Mouse (Mus musculus): ENCODE measurements around the gene Lrrfip1. TPM values are rescaled to one million over a fixed set of nuclear protein-coding genes. Genes with fewer than 3 reads are reported as not detected.

Gene Lrrfip1
- polyA plus RNA-seq, 1 experiment from 2014 or later, result 69.2 TPM

GRCm38 (mm10) chr1:91026945-91027344 is 28.4 kb downstream of the Lrrfip1 start:
- 83% methylated on average over 2 of the region's 2 CpGs for WGBS
- ATAC-seq, result no peak
- no peak overlapping the region for H3K9ac ChIP-seq (ENCODE audit: low read depth, low read length)
- H3K9me3 ChIP-seq (ENCODE audit: control insufficient read depth, low read length), result no peaks in the 10 kb centered on the region
- H3K27ac ChIP-seq (ENCODE audit: low read length), result no peak overlapping the region
- H3K4me2 ChIP-seq (ENCODE audit: low read depth, low read length), result no peak overlapping the region
- no peaks in the 10 kb centered on the region for H3K36me3 ChIP-seq (ENCODE audit: control insufficient read depth, insufficient read depth, low read length)
- H3K4me3 ChIP-seq (ENCODE audit: low read length), result no peak overlapping the region
- H3K27me3 ChIP-seq (replicated peaks; ENCODE audit: control insufficient read depth, insufficient read depth, low read length), result no peaks in the 10 kb centered on the region
- H3K4me1 ChIP-seq (ENCODE audit: control insufficient read depth, insufficient read depth, low read length), result peaks cover 21% of the 10 kb centered on the region; the same call in 1 of the 2 replicates

- no peak overlapping the region for H3K4me2 ChIP-seq (ENCODE audit: low read depth, low read length)
- no peaks in the 10 kb centered on the region for H3K36me3 ChIP-seq (ENCODE audit: control insufficient read depth, insufficient read depth, low read length)
- no peak for ATAC-seq
- H3K27ac ChIP-seq (ENCODE audit: low read length), result no peak overlapping the region
- H3K27me3 ChIP-seq (replicated peaks; ENCODE audit: control insufficient read depth, insufficient read depth, low read length), result no peaks in the 10 kb centered on the region
- WGBS, result 71% methylated on average over 1 of the region's 1 CpGs
- no peak overlapping the region for H3K9ac ChIP-seq (ENCODE audit: low read depth, low read length)
- no peak overlapping the region for H3K4me3 ChIP-seq (ENCODE audit: low read length)
- no peaks in the 10 kb centered on the region for H3K9me3 ChIP-seq (ENCODE audit: control insufficient read depth, low read length)
- peaks cover 12% of the 10 kb centered on the region for H3K4me1 ChIP-seq (ENCODE audit: control insufficient read depth, insufficient read depth, low read length)
These were observed 31.8 kb downstream of the Lrrfip1 start for GRCm38 (mm10) chr1:91030383-91030782.

- peaks cover 12% of the 10 kb centered on the region for H3K4me1 ChIP-seq (ENCODE audit: control insufficient read depth, insufficient read depth, low read length)
- 76% methylated on average over 4 of the region's 4 CpGs for WGBS
- no peaks in the 10 kb centered on the region for H3K36me3 ChIP-seq (ENCODE audit: control insufficient read depth, insufficient read depth, low read length)
- H3K4me2 ChIP-seq (ENCODE audit: low read depth, low read length), result no peak overlapping the region
- H3K9me3 ChIP-seq (ENCODE audit: control insufficient read depth, low read length), result no peaks in the 10 kb centered on the region
- ATAC-seq, result peak; percentile 37
- H3K27ac ChIP-seq (ENCODE audit: low read length), result no peak overlapping the region
- no peak overlapping the region for H3K4me3 ChIP-seq (ENCODE audit: low read length)
- H3K27me3 ChIP-seq (replicated peaks; ENCODE audit: control insufficient read depth, insufficient read depth, low read length), result no peaks in the 10 kb centered on the region
- H3K9ac ChIP-seq (ENCODE audit: low read depth, low read length), result no peak overlapping the region
These were observed 33.0 kb downstream of the Lrrfip1 start for GRCm38 (mm10) chr1:91031547-91031946.

GRCm38 (mm10) chr1:91032393-91032971 is 33.9 kb downstream of the Lrrfip1 start:
- WGBS, result 25% methylated on average over 11 of the region's 11 CpGs
- Histone ChIP-seq H3K27ac (ENCODE audit: low read length) (no peak overlapping the region), H3K9me3 (ENCODE audit: control insufficient read depth, low read length) (no peaks in the 10 kb centered on the region), H3K4me3 (ENCODE audit: low read length) (no peak overlapping the region), H3K36me3 (ENCODE audit: control insufficient read depth, insufficient read depth, low read length) (no peaks in the 10 kb centered on the region), H3K4me2 (ENCODE audit: low read depth, low read length) (no peak overlapping the region), H3K4me1 (ENCODE audit: control insufficient read depth, insufficient read depth, low read length) (peaks cover 12% of the 10 kb centered on the region), H3K27me3 (replicated peaks; ENCODE audit: control insufficient read depth, insufficient read depth, low read length) (no peaks in the 10 kb centered on the region), H3K9ac (ENCODE audit: low read depth, low read length) (0 out of 2 replicates have a peak overlapping the region, but pooled peaks have one; percentile 17)
- peak; percentile 88 for ATAC-seq

- H3K9me3 ChIP-seq (ENCODE audit: control insufficient read depth, low read length), result no peaks in the 10 kb centered on the region
- 85% methylated on average over 3 of the region's 3 CpGs for WGBS
- H3K9ac ChIP-seq (ENCODE audit: low read depth, low read length), result no peak overlapping the region
- H3K27ac ChIP-seq (ENCODE audit: low read length), result no peak overlapping the region
- peaks cover 12% of the 10 kb centered on the region for H3K4me1 ChIP-seq (ENCODE audit: control insufficient read depth, insufficient read depth, low read length)
- H3K36me3 ChIP-seq (ENCODE audit: control insufficient read depth, insufficient read depth, low read length), result no peaks in the 10 kb centered on the region
- H3K4me3 ChIP-seq (ENCODE audit: low read length), result no peak overlapping the region
- ATAC-seq, result no peak
- H3K27me3 ChIP-seq (replicated peaks; ENCODE audit: control insufficient read depth, insufficient read depth, low read length), result no peaks in the 10 kb centered on the region
- H3K4me2 ChIP-seq (ENCODE audit: low read depth, low read length), result no peak overlapping the region
These were observed 36.0 kb downstream of the Lrrfip1 start for GRCm38 (mm10) chr1:91034547-91034946.

GRCm38 (mm10) chr1:91035266-91035665 is 36.7 kb downstream of the Lrrfip1 start:
- no peak for ATAC-seq
- Histone ChIP-seq H3K27ac (ENCODE audit: low read length) (no peak overlapping the region), H3K4me3 (ENCODE audit: low read length) (no peak overlapping the region), H3K4me2 (ENCODE audit: low read depth, low read length) (no peak overlapping the region), H3K36me3 (ENCODE audit: control insufficient read depth, insufficient read depth, low read length) (no peaks in the 10 kb centered on the region), H3K27me3 (replicated peaks; ENCODE audit: control insufficient read depth, insufficient read depth, low read length) (no peaks in the 10 kb centered on the region), H3K9me3 (ENCODE audit: control insufficient read depth, low read length) (no peaks in the 10 kb centered on the region), H3K9ac (ENCODE audit: low read depth, low read length) (no peak overlapping the region), H3K4me1 (ENCODE audit: control insufficient read depth, insufficient read depth, low read length) (peaks cover 12% of the 10 kb centered on the region)
- WGBS, result 63% methylated on average over 2 of the region's 2 CpGs

GRCm38 (mm10) chr1:91037213-91037612 is 38.7 kb downstream of the Lrrfip1 start:
- WGBS, result 80% methylated on average over 4 of the region's 4 CpGs
- H3K4me3 ChIP-seq (ENCODE audit: low read length), result no peak overlapping the region
- peaks cover 20% of the 10 kb centered on the region for H3K4me1 ChIP-seq (ENCODE audit: control insufficient read depth, insufficient read depth, low read length)
- H3K9ac ChIP-seq (ENCODE audit: low read depth, low read length), result no peak overlapping the region
- no peaks in the 10 kb centered on the region for H3K27me3 ChIP-seq (replicated peaks; ENCODE audit: control insufficient read depth, insufficient read depth, low read length)
- no peak for ATAC-seq
- H3K4me2 ChIP-seq (ENCODE audit: low read depth, low read length), result no peak overlapping the region
- no peak overlapping the region for H3K27ac ChIP-seq (ENCODE audit: low read length)
- no peaks in the 10 kb centered on the region for H3K9me3 ChIP-seq (ENCODE audit: control insufficient read depth, low read length)
- H3K36me3 ChIP-seq (ENCODE audit: control insufficient read depth, insufficient read depth, low read length), result no peaks in the 10 kb centered on the region

GRCm38 (mm10) chr1:91038010-91038409 is 39.5 kb downstream of the Lrrfip1 start:
- Histone ChIP-seq H3K9me3 (ENCODE audit: control insufficient read depth, low read length) (no peaks in the 10 kb centered on the region), H3K9ac (ENCODE audit: low read depth, low read length) (no peak overlapping the region), H3K4me1 (ENCODE audit: control insufficient read depth, insufficient read depth, low read length) (peaks cover 15% of the 10 kb centered on the region), H3K27me3 (replicated peaks; ENCODE audit: control insufficient read depth, insufficient read depth, low read length) (no peaks in the 10 kb centered on the region), H3K27ac (ENCODE audit: low read length) (no peak overlapping the region), H3K4me2 (ENCODE audit: low read depth, low read length) (no peak overlapping the region), H3K36me3 (ENCODE audit: control insufficient read depth, insufficient read depth, low read length) (no peaks in the 10 kb centered on the region), H3K4me3 (ENCODE audit: low read length) (no peak overlapping the region)
- WGBS, result 78% methylated on average over 6 of the region's 6 CpGs
- no peak for ATAC-seq

GRCm38 (mm10) chr1:91038531-91038930 is 40.0 kb downstream of the Lrrfip1 start:
- Histone ChIP-seq H3K36me3 (ENCODE audit: control insufficient read depth, insufficient read depth, low read length) (no peaks in the 10 kb centered on the region), H3K4me3 (ENCODE audit: low read length) (no peak overlapping the region), H3K9ac (ENCODE audit: low read depth, low read length) (no peak overlapping the region), H3K4me2 (ENCODE audit: low read depth, low read length) (no peak overlapping the region), H3K27ac (ENCODE audit: low read length) (no peak overlapping the region), H3K27me3 (replicated peaks; ENCODE audit: control insufficient read depth, insufficient read depth, low read length) (no peaks in the 10 kb centered on the region), H3K9me3 (ENCODE audit: control insufficient read depth, low read length) (no peaks in the 10 kb centered on the region), H3K4me1 (ENCODE audit: control insufficient read depth, insufficient read depth, low read length) (peaks cover 14% of the 10 kb centered on the region)
- WGBS, result 69% methylated on average over 6 of the region's 6 CpGs
- no peak for ATAC-seq

GRCm38 (mm10) chr1:91041605-91042004 is 43.1 kb downstream of the Lrrfip1 start:
- 66% methylated on average over 5 of the region's 5 CpGs for WGBS
- peak overlapping the region; percentile 92 for H3K27ac ChIP-seq (ENCODE audit: low read length)
- no peak overlapping the region for H3K4me3 ChIP-seq (ENCODE audit: low read length)
- peak; percentile 88 for ATAC-seq
- no peaks in the 10 kb centered on the region for H3K9me3 ChIP-seq (ENCODE audit: control insufficient read depth, low read length)
- peaks cover 25% of the 10 kb centered on the region for H3K4me1 ChIP-seq (ENCODE audit: control insufficient read depth, insufficient read depth, low read length)
- peak overlapping the region; percentile 34 for H3K4me2 ChIP-seq (ENCODE audit: low read depth, low read length)
- no peaks in the 10 kb centered on the region for H3K27me3 ChIP-seq (replicated peaks; ENCODE audit: control insufficient read depth, insufficient read depth, low read length)
- peak overlapping the region; percentile 49 for H3K9ac ChIP-seq (ENCODE audit: low read depth, low read length)
- no peaks in the 10 kb centered on the region for H3K36me3 ChIP-seq (ENCODE audit: control insufficient read depth, insufficient read depth, low read length)
